Mouse (Mus musculus) midbrain, embryonic 11.5 days (tissue): ENCODE measurements around the gene Hist1h3d. TPM values are rescaled to one million over a fixed set of nuclear protein-coding genes. Genes with fewer than 3 reads are reported as not detected.
"Not testable (repeated sequence)": the region's sequence is repeated elsewhere in the genome, so short reads cannot be mapped to it uniquely, and the experiment has no call there.

Experiments
- ATAC-seq: fragments of 200-750 bp; cut with Nextera tagmentation; 2 replicates; pipeline ENCODE4 v1.8.0; 2017; ENCODE audit warnings: moderate TSS enrichment, moderate library complexity; ENCODE audit not compliant: low FRiP score
- DNase-seq: peaks from one replicate; pipeline ENCODE4 v3.0.0; 2015; ENCODE audit warnings: low spot score; ENCODE audit errors: missing footprints
- H3K27ac ChIP-seq: fragments of 300-500 bp; sonication (generic); 2 replicates; pipeline ENCODE4 v1.5.1; 2014; ENCODE audit warnings: low read depth, low read length
- H3K27me3 ChIP-seq: fragments of 300-500 bp; sonication (generic); 2 replicates; pipeline ENCODE4 v1.6.1; 2014; ENCODE audit warnings: mild to moderate bottlenecking, low read length, moderate library complexity, mixed read lengths; ENCODE audit not compliant: control insufficient read depth, insufficient read depth
- H3K36me3 ChIP-seq: fragments of 300-500 bp; sonication (generic); 2 replicates; pipeline ENCODE4 v1.6.1; 2014; ENCODE audit warnings: mild to moderate bottlenecking, low read length, moderate library complexity, mixed read lengths; ENCODE audit not compliant: control insufficient read depth, insufficient read depth
- H3K4me1 ChIP-seq: fragments of 300-500 bp; sonication (generic); 2 replicates; pipeline ENCODE4 v1.6.1; 2014; ENCODE audit warnings: low read length; ENCODE audit not compliant: control insufficient read depth, insufficient read depth
- H3K4me2 ChIP-seq: fragments of 300-500 bp; sonication (generic); 2 replicates; pipeline ENCODE4 v1.6.1; 2014; ENCODE audit warnings: mild to moderate bottlenecking, moderate library complexity
- H3K4me3 ChIP-seq: fragments of 300-500 bp; sonication (generic); 2 replicates; pipeline ENCODE4 v1.5.1; 2014; ENCODE audit warnings: low read depth, low read length
- H3K9ac ChIP-seq: fragments of 300-500 bp; sonication (generic); 2 replicates; pipeline ENCODE4 v1.6.1; 2014; ENCODE audit warnings: low read length
- H3K9me3 ChIP-seq: fragments of 300-500 bp; sonication (generic); 2 replicates; pipeline ENCODE4 v1.6.1; 2016; ENCODE audit warnings: low read length; ENCODE audit not compliant: control insufficient read depth
- WGBS: fragments of 180-500 bp; shearing (Covaris S2); extraction: QIAGEN DNeasy Blood & Tissue Kit; methylation state at CpG from one replicate; pipeline ENCODE4 v1.1.7; 2014; 5-methylcytosine and 5-hydroxymethylcytosine counted together
- microRNA-seq: library from miRNA; unstranded; fragments of <30 nt; microRNA quantifications from one replicate; pipeline ENCODE4, GENCODE M21; 2017
- polyA plus RNA-seq: library from polyadenylated mRNA; unstranded; fragments of >200 nt; fragmentation: Nextera tagmentation; extraction: Ambion mirVana; gene quantifications from 2 replicates; pipeline ENCODE4 v1.2.1, GENCODE M21; 2014

The Hist1h3d gene
- polyA plus RNA-seq, 1 experiment from 2014 or later, result 7.4 TPM

DNA sequence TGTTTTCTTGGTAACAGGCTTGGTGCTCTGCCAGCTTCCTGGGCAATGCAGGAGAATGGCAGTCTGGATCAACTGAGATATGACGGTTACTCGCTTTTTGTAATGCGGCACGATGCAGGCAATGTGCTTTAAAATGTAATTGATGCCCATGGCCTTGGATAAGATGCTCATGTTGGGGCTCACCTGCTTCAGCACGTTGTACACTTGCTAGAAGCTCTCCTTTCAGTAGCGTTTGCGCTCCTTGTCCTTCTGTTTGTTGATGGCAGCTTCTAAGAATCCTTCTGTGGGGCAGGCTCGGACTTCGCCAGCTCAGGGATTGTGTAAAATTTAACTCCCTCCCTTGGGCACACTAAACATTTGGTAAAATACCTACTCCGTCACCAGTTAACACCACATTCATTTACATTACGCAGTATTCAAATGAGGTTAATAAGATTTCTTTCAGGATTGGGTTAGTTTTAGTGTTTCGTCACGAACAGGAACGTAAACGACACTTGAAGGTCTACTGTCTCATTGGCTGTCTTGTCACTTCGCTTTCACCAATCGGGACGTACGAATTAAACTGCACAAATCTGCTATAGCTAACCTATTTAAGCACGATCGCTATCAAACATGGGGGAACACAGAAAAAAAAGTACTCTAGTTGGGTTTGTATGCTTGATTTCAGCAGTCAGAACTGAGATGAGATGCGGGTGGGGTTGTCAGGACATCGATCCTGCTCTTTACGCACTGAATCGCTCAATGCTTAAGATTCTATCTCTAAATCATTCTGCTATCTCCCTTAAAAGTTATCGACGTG, 45.4 kb downstream of the Hist1h3d start, which contains the start of gene Hist1h2be:
TSS of gene Hist1h2be (minus strand) at position 392 of the 799 bp plus-strand sequence.
- Histone ChIP-seq H3K9me3 (no peaks in the 10 kb centered on the region), H3K36me3 (no peaks in the 10 kb centered on the region), H3K27me3 (no peaks in the 10 kb centered on the region), H3K4me1 (peaks cover 8% of the 10 kb centered on the region; the same call in 1 of the 2 replicates), H3K4me3 (peak within 1 kb of the TSS; percentile 54), H3K27ac (peak within 1 kb of the TSS; percentile 93), H3K9ac (peak within 1 kb of the TSS; percentile 89), H3K4me2 (peak within 1 kb of the TSS; percentile 81)
- peak; percentile 82 for ATAC-seq
- WGBS, result under 1% methylated on average over 27 of the region's 27 CpGs
- DNase-seq, result peak; percentile 98

DNA sequence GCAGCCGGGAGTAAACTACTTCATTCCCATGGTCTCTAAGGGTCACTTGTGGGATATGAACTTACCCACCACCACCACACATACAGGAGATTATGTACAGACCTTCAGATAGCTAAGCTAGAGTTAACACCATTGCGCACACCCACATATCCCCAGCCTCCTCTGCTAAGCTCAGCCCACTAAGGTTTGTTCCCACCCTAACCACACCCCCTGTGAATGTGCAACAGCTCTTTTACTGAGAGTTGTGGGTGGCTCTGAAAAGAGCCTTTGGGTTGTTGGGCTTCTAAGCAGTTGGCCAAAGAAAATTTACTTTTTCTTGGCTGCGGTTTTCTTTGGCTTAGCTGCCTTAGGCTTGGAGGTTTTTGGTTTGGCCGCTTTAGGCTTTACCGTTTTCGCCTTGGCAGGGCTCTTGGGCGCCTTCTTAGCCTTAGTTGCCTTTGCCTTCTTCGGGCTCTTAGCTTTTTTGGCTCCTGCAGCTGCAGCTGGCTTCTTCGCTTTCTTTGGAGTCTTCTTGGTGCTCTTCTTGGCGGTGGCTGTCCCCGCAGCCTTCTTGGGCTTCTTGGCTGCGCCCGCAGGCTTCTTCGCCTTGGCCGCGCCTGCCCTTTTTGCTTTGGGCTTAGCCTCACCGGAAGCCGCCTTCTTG, 46.1 kb downstream of the Hist1h3d start:
- Histone ChIP-seq H3K36me3 (no peaks in the 10 kb centered on the region), H3K4me2 (peak overlapping the region; percentile 81), H3K4me3 (peak overlapping the region; percentile 54), H3K9me3 (no peaks in the 10 kb centered on the region), H3K27me3 (no peaks in the 10 kb centered on the region), H3K27ac (peak overlapping the region; percentile 93), H3K4me1 (peaks cover 8% of the 10 kb centered on the region; the same call in 1 of the 2 replicates), H3K9ac (peak overlapping the region; percentile 89)
- DNase-seq (peak; percentile 98), ATAC-seq (peak; percentile 83)
- 0% methylated on average over 18 of the region's 18 CpGs for WGBS

DNA sequence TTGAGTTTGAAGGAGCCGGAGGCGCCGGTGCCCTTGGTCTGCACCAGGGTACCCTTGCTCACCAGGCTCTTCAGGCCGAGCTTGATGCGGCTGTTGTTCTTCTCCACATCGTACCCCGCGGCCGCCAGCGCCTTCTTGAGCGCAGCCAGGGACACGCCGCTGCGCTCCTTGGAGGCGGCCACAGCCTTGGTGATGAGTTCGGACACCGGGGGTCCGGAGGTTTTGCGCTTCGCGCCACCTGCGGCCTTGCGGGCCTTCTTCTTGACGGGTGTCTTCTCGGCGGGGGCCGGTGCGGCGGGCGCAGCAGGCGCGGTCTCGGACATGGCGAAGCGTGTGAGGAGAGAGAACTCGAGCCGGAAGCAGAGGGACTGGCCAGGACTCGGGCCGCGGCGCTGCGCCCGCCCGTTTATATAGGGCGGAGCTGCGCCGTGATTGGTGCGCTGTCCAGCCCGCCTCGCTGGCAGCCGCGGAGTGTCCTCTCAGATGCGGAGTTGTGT, 46.7 kb downstream of the Hist1h3d start, which contains the start of gene Hist1h1e:
TSS of gene Hist1h1e (minus strand) at position 384 of the 497 bp plus-strand sequence.
- ATAC-seq (peak; percentile 96), DNase-seq (peak; percentile 99)
- H3K27me3 ChIP-seq, H3K4me1 ChIP-seq, H3K9me3 ChIP-seq, H3K36me3 ChIP-seq: not testable (repeated sequence)
- Histone ChIP-seq H3K4me3 (peak within 1 kb of the TSS; percentile 54), H3K27ac (peak within 1 kb of the TSS; percentile 93), H3K9ac (peak within 1 kb of the TSS; percentile 89), H3K4me2 (peak within 1 kb of the TSS; percentile 81)
- WGBS, result under 1% methylated on average over 49 of the region's 53 CpGs

DNA sequence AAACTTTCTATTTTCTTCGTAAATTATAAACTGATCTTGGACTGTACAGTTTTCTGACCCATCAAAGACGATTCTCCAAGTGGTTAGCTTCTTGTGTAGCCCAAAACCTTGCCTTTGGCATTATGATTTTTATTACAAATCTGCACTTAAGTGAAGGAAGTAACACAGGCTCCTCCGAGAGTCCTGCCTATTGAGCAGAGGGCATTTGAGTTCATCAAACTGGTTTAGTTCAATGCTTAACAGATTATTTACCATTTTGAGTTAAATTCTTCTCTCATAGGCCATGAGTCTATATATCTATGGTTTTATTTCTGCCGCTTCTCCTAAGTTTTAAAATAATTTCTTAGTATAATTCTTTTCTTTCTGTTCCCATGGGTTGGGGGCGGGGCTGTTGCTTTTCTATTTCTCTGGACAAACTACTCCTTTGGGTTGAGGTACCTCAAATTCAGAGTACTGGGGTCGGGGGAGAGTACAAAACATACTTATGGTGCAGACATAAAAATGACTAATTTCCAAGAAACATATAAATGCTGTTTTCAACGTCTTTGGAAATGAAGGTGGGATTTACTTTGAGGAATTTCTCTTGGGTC, 47.4 kb downstream of the Hist1h3d start:
- Histone ChIP-seq H3K9me3 (no peaks in the 10 kb centered on the region), H3K27ac (peak overlapping the region; percentile 93; the same call in 1 of the 2 replicates), H3K4me1 (peaks cover 8% of the 10 kb centered on the region; the same call in 1 of the 2 replicates), H3K4me2 (peak overlapping the region; percentile 81), H3K4me3 (peak overlapping the region; percentile 54; the same call in 1 of the 2 replicates), H3K27me3 (no peaks in the 10 kb centered on the region), H3K36me3 (no peaks in the 10 kb centered on the region), H3K9ac (peak overlapping the region; percentile 89)
- no peak for ATAC-seq
- no peak for DNase-seq
- 24% methylated on average over 7 of the region's 7 CpGs for WGBS

Small RNA genes within 50 kb of the gene (microRNA-seq; reads per million reads assigned to microRNA genes)
- gene Gm44297 (0.57 reads per million), gene Gm44359 (not detected), gene Gm44394 (not detected)

Other genes with a start within 250 kb of the Hist1h3d start
- gene Zfp322a, start 206.6 kb upstream of the Hist1h3d start, polyA plus RNA-seq, result 69.4 and 77.9 TPM in 2 replicates
- gene Abt1, start 151.9 kb upstream of the Hist1h3d start, polyA plus RNA-seq, result 14.0 and 14.9 TPM in 2 replicates
- gene Btn1a1, start 109.9 kb upstream of the Hist1h3d start, polyA plus RNA-seq, result not detected in 2 replicates
- gene Btn2a2, start 86.9 kb upstream of the Hist1h3d start, polyA plus RNA-seq, result 0.28 and 0.34 TPM in 2 replicates
- 3.3 and 3.6 TPM in 2 replicates for gene Hist1h4h, start 44.7 kb upstream of the Hist1h3d start, polyA plus RNA-seq
- gene Hist1h2af, start 41.9 kb upstream of the Hist1h3d start, polyA plus RNA-seq, result 6.4 and 9.1 TPM in 2 replicates
- gene Hist1h3g, start 40.3 kb upstream of the Hist1h3d start, polyA plus RNA-seq, result 4.0 and 4.8 TPM in 2 replicates
- gene Hist1h2bh, start 32.4 kb upstream of the Hist1h3d start, polyA plus RNA-seq, result 0.44 and 0.87 TPM in 2 replicates
- 1.2 and 1.3 TPM in 2 replicates for gene Hist1h3f, start 31.7 kb upstream of the Hist1h3d start, polyA plus RNA-seq
- 0.53 and 0.77 TPM in 2 replicates for gene Hist1h4f, start 24.1 kb upstream of the Hist1h3d start, polyA plus RNA-seq
- gene Hist1h1d, start 22.5 kb upstream of the Hist1h3d start, polyA plus RNA-seq, result 0.59 and 0.61 TPM in 2 replicates
- gene Hist1h3e, start 13.4 kb upstream of the Hist1h3d start, polyA plus RNA-seq, result 7.2 and 7.4 TPM in 2 replicates
- gene Hist1h2ae, start 4.5 kb upstream of the Hist1h3d start, polyA plus RNA-seq, result 69.8 and 76.3 TPM in 2 replicates
- 3.9 and 6.2 TPM in 2 replicates for gene Hist1h2bg, start 4.4 kb upstream of the Hist1h3d start, polyA plus RNA-seq
- gene Hist1h2bf, start 1.6 kb upstream of the Hist1h3d start, polyA plus RNA-seq, result 2.6 and 4.9 TPM in 2 replicates
- 1.9 and 2.2 TPM in 2 replicates for gene Hist1h2ad, start 1.4 kb upstream of the Hist1h3d start, polyA plus RNA-seq
- gene Hist1h4d, start 5.8 kb downstream of the Hist1h3d start, polyA plus RNA-seq, result 99.4 and 124 TPM in 2 replicates
- gene Hist1h2be, start 45.4 kb downstream of the Hist1h3d start, polyA plus RNA-seq, result 1.6 and 1.7 TPM in 2 replicates
- gene Hist1h1e, start 46.8 kb downstream of the Hist1h3d start, polyA plus RNA-seq, result 24.8 and 28.9 TPM in 2 replicates
- 0.83 and 1.1 TPM in 2 replicates for gene Hist1h2ac, start 108.2 kb downstream of the Hist1h3d start, polyA plus RNA-seq
- gene Hist1h2bc, start 108.4 kb downstream of the Hist1h3d start, polyA plus RNA-seq, result 25.3 and 25.7 TPM in 2 replicates
- gene Hist1h1t, start 120.1 kb downstream of the Hist1h3d start, polyA plus RNA-seq, result not detected in 2 replicates
- gene Hist1h4c, start 122.7 kb downstream of the Hist1h3d start, polyA plus RNA-seq, result 5.3 and 6.4 TPM in 2 replicates
- gene Hfe, start 135.1 kb downstream of the Hist1h3d start, polyA plus RNA-seq, result 2.7 and 3.3 TPM in 2 replicates
- gene Hist1h1c, start 163.0 kb downstream of the Hist1h3d start, polyA plus RNA-seq, result 13.5 and 14.0 TPM in 2 replicates
- 8.6 and 9.2 TPM in 2 replicates for gene Hist1h3c, start 169.8 kb downstream of the Hist1h3d start, polyA plus RNA-seq
- gene Hist1h2bb, start 171.0 kb downstream of the Hist1h3d start, polyA plus RNA-seq, result 2.1 and 2.4 TPM in 2 replicates
- 42.8 and 57.5 TPM in 2 replicates for gene Hist1h2ab, start 175.4 kb downstream of the Hist1h3d start, polyA plus RNA-seq
- 7.5 and 13.2 TPM in 2 replicates for gene Hist1h3b, start 176.5 kb downstream of the Hist1h3d start, polyA plus RNA-seq
- 3.9 and 5.5 TPM in 2 replicates for gene Hist1h4b, start 181.2 kb downstream of the Hist1h3d start, polyA plus RNA-seq
- gene Hist1h4a, start 185.5 kb downstream of the Hist1h3d start, polyA plus RNA-seq, result 0.49 and 0.55 TPM in 2 replicates
- 3.0 and 5.1 TPM in 2 replicates for gene Hist1h3a, start 186.6 kb downstream of the Hist1h3d start, polyA plus RNA-seq
- gene Hist1h1a, start 187.9 kb downstream of the Hist1h3d start, polyA plus RNA-seq, result 3.5 and 3.7 TPM in 2 replicates
- not detected in 2 replicates for gene Trim38, start 194.2 kb downstream of the Hist1h3d start, polyA plus RNA-seq
- gene Slc17a2, start 231.2 kb downstream of the Hist1h3d start, polyA plus RNA-seq, result not detected in 2 replicates